Mouse (Mus musculus): ENCODE results near the gene Pip4k2c.

- TF ChIP-seq CTCF (IDR thresholded peaks at IDR 0.05; ENCODE audit: low read depth, low read length), result no peak
- no peak for TF ChIP-seq EP300 (IDR thresholded peaks at IDR 0.05; ENCODE audit: insufficient read depth, low read depth, low read length)
Measured at GRCm38 (mm10) chr10:127197104-127197503, 14.3 kb downstream of the Pip4k2c start.
